Mouse (Mus musculus) myocyte (in vitro differentiated cells): ENCODE results near the gene Tbc1d23. TPM values are rescaled to one million over a fixed set of nuclear protein-coding genes. Genes with fewer than 3 reads are reported as not detected.

Source experiments
- H3K27me3 ChIP-seq: one replicate; pipeline ENCODE4 v1.6.1; 2011; ENCODE audit not compliant: control insufficient read depth, insufficient read depth, insufficient read length
- H3K36me3 ChIP-seq: one replicate; pipeline ENCODE4 v1.6.1; 2011; ENCODE audit not compliant: control insufficient read depth, insufficient read depth
- H3K4me2 ChIP-seq: one replicate; pipeline ENCODE4 v1.6.1; 2011; ENCODE audit warnings: low read depth, control low read depth
- H3K4me3 ChIP-seq: one replicate; pipeline ENCODE4 v1.5.1; 2011; ENCODE audit warnings: mild to moderate bottlenecking, control low read depth, moderate library complexity
- H3K79me2 ChIP-seq: one replicate; pipeline ENCODE4 v1.6.1; 2011; ENCODE audit not compliant: control insufficient read depth, insufficient read depth
- H3ac ChIP-seq: one replicate; pipeline ENCODE4 v1.6.1; 2011; ENCODE audit not compliant: control insufficient read depth, insufficient read length
- CEBPB ChIP-seq: IDR thresholded peaks from 2 replicates; pipeline ENCODE4 v1.6.1; 2011; ENCODE audit warnings: mild to moderate bottlenecking, moderate library complexity; ENCODE audit not compliant: poor library complexity, insufficient read depth, severe bottlenecking
- E2F4 ChIP-seq: IDR thresholded peaks from one replicate; pipeline ENCODE4 v1.6.1; 2011; ENCODE audit warnings: mild to moderate bottlenecking, control low read depth, moderate library complexity; ENCODE audit not compliant: insufficient read depth
- MAX ChIP-seq: IDR thresholded peaks from one replicate; pipeline ENCODE4 v1.6.1; 2011; ENCODE audit warnings: low read depth, mild to moderate bottlenecking, control low read depth
- MYOD1 ChIP-seq, 3 experiments: IDR thresholded peaks; one replicate each; pipeline ENCODE4 v1.6.1; 2011; ENCODE audit warnings: control low read depth in 2 of 3, low read depth in 2 of 3, mild to moderate bottlenecking in 2 of 3, moderate library complexity in 1 of 3; ENCODE audit not compliant: insufficient read length in 2 of 3, control insufficient read depth in 1 of 3
- MYOG ChIP-seq, 3 experiments: IDR thresholded peaks; one replicate each; pipeline ENCODE4 v1.6.1; 2011; ENCODE audit warnings: control low read depth in 2 of 3, low read depth in 2 of 3, mild to moderate bottlenecking in 2 of 3; ENCODE audit not compliant: insufficient read length in 2 of 3, control insufficient read depth in 1 of 3, insufficient read depth in 1 of 3
- POLR2A ChIP-seq: IDR thresholded peaks from one replicate; pipeline ENCODE4 v1.6.1; 2011; ENCODE audit warnings: low read depth, mild to moderate bottlenecking, control low read depth, moderate library complexity; ENCODE audit not compliant: insufficient read length
- POLR2AphosphoS2 ChIP-seq: IDR thresholded peaks from one replicate; pipeline ENCODE4 v1.6.1; 2011; ENCODE audit warnings: low read depth, control low read depth; ENCODE audit not compliant: insufficient read length
- REST ChIP-seq: IDR thresholded peaks from one replicate; pipeline ENCODE4 v1.6.1; 2011; ENCODE audit warnings: mild to moderate bottlenecking, control low read depth, moderate library complexity; ENCODE audit not compliant: insufficient read depth, insufficient read length
- SRF ChIP-seq: IDR thresholded peaks from one replicate; pipeline ENCODE4 v1.6.1; 2011; ENCODE audit warnings: low read depth; ENCODE audit not compliant: control insufficient read depth, insufficient read length
- TCF12 ChIP-seq: IDR thresholded peaks from one replicate; pipeline ENCODE4 v1.6.1; 2011; ENCODE audit warnings: mild to moderate bottlenecking, control low read depth; ENCODE audit not compliant: poor library complexity, insufficient read depth, severe bottlenecking
- TCF3 ChIP-seq: IDR thresholded peaks from one replicate; pipeline ENCODE4 v1.6.1; 2011; ENCODE audit warnings: low read depth, control low read depth; ENCODE audit not compliant: insufficient read length
- USF1 ChIP-seq: IDR thresholded peaks from one replicate; pipeline ENCODE4 v1.6.1; 2011; ENCODE audit warnings: low read depth, mild to moderate bottlenecking, control low read depth, moderate library complexity
- polyA plus RNA-seq: library from polyadenylated mRNA; unstranded; fragments of >200 nt; fragmentation: generic; extraction: Trizol; gene quantifications from one replicate; pipeline ENCODE4 v1.2.1, GENCODE M21; 2012; ENCODE audit warnings: missing spikeins

Gene Tbc1d23
- polyA plus RNA-seq, 1 experiment: 9.6 TPM

GRCm38 (mm10) chr16:57132326-57132725 is 99.0 kb downstream of the Tbc1d23 start:
- no peak overlapping the region for H3K4me3 ChIP-seq
- no peaks in the 10 kb centered on the region for H3K27me3 ChIP-seq
- peaks cover 30% of the 10 kb centered on the region for H3K36me3 ChIP-seq
- H3K79me2 ChIP-seq: peaks cover 78% of the 10 kb centered on the region
- no peak overlapping the region for H3K4me2 ChIP-seq
- no peak for TF ChIP-seq MYOG (IDR thresholded peaks at IDR 0.05; ENCODE audit: control insufficient read depth in 1 of 3, insufficient read depth in 1 of 3, insufficient read length in 2 of 3, low read depth in 2 of 3)
- TF ChIP-seq MYOD1 (IDR thresholded peaks at IDR 0.05; ENCODE audit: control insufficient read depth in 1 of 3, insufficient read length in 2 of 3, low read depth in 2 of 3): no peak
- TF ChIP-seq POLR2A: no peak
- no peak for TF ChIP-seq REST
- no peak overlapping the region for H3ac ChIP-seq

DNA sequence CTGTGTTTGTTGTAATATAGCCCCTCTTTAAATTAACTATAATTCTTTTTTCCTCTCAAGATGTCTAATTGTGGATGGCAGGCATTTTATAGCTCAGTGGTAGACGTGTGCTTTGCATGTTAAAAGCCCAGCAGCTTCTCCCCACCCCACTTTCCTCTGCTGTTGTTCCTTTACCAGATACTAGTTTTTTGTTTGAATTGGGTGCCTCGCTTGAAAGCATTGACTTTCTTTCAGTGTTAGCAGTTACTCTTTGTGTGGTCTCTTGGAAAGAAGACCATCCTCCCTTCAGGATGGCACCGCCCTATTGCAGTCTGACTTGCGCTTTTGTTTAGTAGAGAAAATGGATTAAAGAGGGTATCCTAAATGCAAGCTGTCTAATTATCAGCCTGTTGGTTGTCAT is 99.8 kb downstream of the Tbc1d23 start:
- no peak overlapping the region for H3K4me3 ChIP-seq
- H3K27me3 ChIP-seq: no peaks in the 10 kb centered on the region
- H3K4me2 ChIP-seq: no peak overlapping the region
- H3K79me2 ChIP-seq: peaks cover 86% of the 10 kb centered on the region
- no peak overlapping the region for H3ac ChIP-seq
- TF ChIP-seq POLR2AphosphoS2 (no peak), E2F4 (no peak), REST (no peak), USF1 (no peak), TCF3 (no peak), CEBPB (no peak), TCF12 (no peak), MYOG (IDR thresholded peaks at IDR 0.05; ENCODE audit: control insufficient read depth in 1 of 3, insufficient read depth in 1 of 3, insufficient read length in 2 of 3, low read depth in 2 of 3) (no peak), POLR2A (no peak), MYOD1 (IDR thresholded peaks at IDR 0.05; ENCODE audit: control insufficient read depth in 1 of 3, insufficient read length in 2 of 3, low read depth in 2 of 3) (no peak), SRF (no peak), MAX (no peak)
- H3K36me3 ChIP-seq: peaks cover 22% of the 10 kb centered on the region

- Histone ChIP-seq H3K79me2 (peaks cover 90% of the 10 kb centered on the region), H3K4me3 (no peak overlapping the region), H3K4me2 (no peak overlapping the region), H3ac (no peak overlapping the region), H3K27me3 (no peaks in the 10 kb centered on the region), H3K36me3 (peaks cover 16% of the 10 kb centered on the region)
- TF ChIP-seq TCF12: no peak
- no peak for TF ChIP-seq MYOG (IDR thresholded peaks at IDR 0.05; ENCODE audit: control insufficient read depth in 1 of 3, insufficient read depth in 1 of 3, insufficient read length in 2 of 3, low read depth in 2 of 3)
- TF ChIP-seq SRF: no peak
- TF ChIP-seq MAX: no peak
- TF ChIP-seq TCF3: no peak
- TF ChIP-seq REST: no peak
- no peak for TF ChIP-seq MYOD1 (IDR thresholded peaks at IDR 0.05; ENCODE audit: control insufficient read depth in 1 of 3, insufficient read length in 2 of 3, low read depth in 2 of 3)
- no peak for TF ChIP-seq CEBPB
- TF ChIP-seq E2F4: no peak
- TF ChIP-seq POLR2AphosphoS2: no peak
- TF ChIP-seq USF1: no peak
- no peak for TF ChIP-seq POLR2A
Observed at GRCm38 (mm10) chr16:57130752-57131400, 100.4 kb downstream of the Tbc1d23 start.

GRCm38 (mm10) chr16:57127825-57128224 is 103.5 kb downstream of the Tbc1d23 start:
- no peak for TF ChIP-seq TCF3
- no peak for TF ChIP-seq USF1
- no peak for TF ChIP-seq POLR2AphosphoS2
- Histone ChIP-seq H3K4me3 (no peak overlapping the region), H3K79me2 (peaks cover 100% of the 10 kb centered on the region), H3K27me3 (no peaks in the 10 kb centered on the region), H3K36me3 (peaks cover 6% of the 10 kb centered on the region), H3ac (no peak overlapping the region), H3K4me2 (no peak overlapping the region)

DNA sequence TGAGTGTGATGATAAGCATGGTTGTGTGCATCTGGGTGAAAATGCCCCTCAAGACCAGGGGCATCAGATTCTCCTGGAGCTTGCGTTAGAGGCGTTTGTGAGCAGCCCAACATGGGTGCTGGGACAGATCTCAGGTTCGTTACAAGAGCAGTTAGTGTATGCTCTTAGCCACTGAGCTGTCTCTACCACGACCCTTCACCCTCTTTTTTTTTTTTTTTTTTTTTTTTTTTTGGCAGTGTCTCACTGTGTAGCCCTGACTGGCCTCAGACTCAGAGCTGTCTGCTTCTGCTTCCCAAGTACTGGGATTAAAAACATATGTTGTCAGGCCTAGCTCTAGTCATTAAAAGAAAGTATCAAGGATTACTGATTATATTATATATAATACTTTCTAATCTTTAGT is 105.0 kb downstream of the Tbc1d23 start:
- H3K4me2 ChIP-seq: no peak overlapping the region
- TF ChIP-seq MAX (no peak), TCF12 (no peak), POLR2AphosphoS2 (no peak), REST (no peak), E2F4 (no peak), USF1 (no peak), TCF3 (no peak), CEBPB (no peak), POLR2A (no peak), SRF (no peak), MYOG (IDR thresholded peaks at IDR 0.05; ENCODE audit: control insufficient read depth in 1 of 3, insufficient read depth in 1 of 3, insufficient read length in 2 of 3, low read depth in 2 of 3) (no peak), MYOD1 (IDR thresholded peaks at IDR 0.05; ENCODE audit: control insufficient read depth in 1 of 3, insufficient read length in 2 of 3, low read depth in 2 of 3) (no peak)
- H3ac ChIP-seq: no peak overlapping the region
- H3K4me3 ChIP-seq: no peak overlapping the region
- H3K79me2 ChIP-seq: peaks cover 96% of the 10 kb centered on the region
- H3K27me3 ChIP-seq: no peaks in the 10 kb centered on the region
- H3K36me3 ChIP-seq: peaks cover 6% of the 10 kb centered on the region
